Mouse (Mus musculus) gastrocnemius, adult 18-20 months (tissue): ENCODE measurements around the gene Lasp1. TPM values are rescaled to one million over a fixed set of nuclear protein-coding genes. Genes with fewer than 3 reads are reported as not detected.

Source experiments
- DNase-seq: peaks from one replicate; pipeline ENCODE4 v3.0.0; 2021; ENCODE audit warnings: low spot score
- total RNA-seq, 2 experiments: library from RNA; stranded (reverse); gene quantifications; 2 replicates each; pipeline ENCODE4 v1.2.3; 2021

Lasp1 gene
- total RNA-seq, 2 experiments from 2014 or later, result 10.0 to 19.2 TPM

GRCm38 (mm10) chr11:97793165-97793564, 5.6 kb upstream of the Lasp1 start:
- peak; percentile 71 for DNase-seq

- DNase-seq, result peak; percentile 74
Observed at GRCm38 (mm10) chr11:97796910-97797309, 1.9 kb upstream of the Lasp1 start.

- DNase-seq, result peak; percentile 62
Observed at GRCm38 (mm10) chr11:97797369-97798082, 1.3 kb upstream of the Lasp1 start.

GRCm38 (mm10) chr11:97798083-97798435, 741 bp upstream of the Lasp1 start:
- no peak for DNase-seq

GRCm38 (mm10) chr11:97799146-97799993, 570 bp downstream of the Lasp1 start:
- peak; percentile 86 for DNase-seq

GRCm38 (mm10) chr11:97799994-97800690, 1.3 kb downstream of the Lasp1 start:
- DNase-seq, result peak; percentile 59

- no peak for DNase-seq
Observed at GRCm38 (mm10) chr11:97800691-97801408, 2.0 kb downstream of the Lasp1 start.

- peak; percentile 53 for DNase-seq
Observed at GRCm38 (mm10) chr11:97801409-97802193, 2.8 kb downstream of the Lasp1 start.

- DNase-seq, result no peak
Observed at GRCm38 (mm10) chr11:97802194-97802470, 3.3 kb downstream of the Lasp1 start.

- no peak for DNase-seq
Observed at GRCm38 (mm10) chr11:97802495-97802894, 3.7 kb downstream of the Lasp1 start.

- no peak for DNase-seq
Observed at GRCm38 (mm10) chr11:97803847-97804246, 5.0 kb downstream of the Lasp1 start.

- no peak for DNase-seq
Observed at GRCm38 (mm10) chr11:97804841-97805661, 6.3 kb downstream of the Lasp1 start.

- DNase-seq, result no peak
Observed at GRCm38 (mm10) chr11:97805662-97806612, 7.1 kb downstream of the Lasp1 start.

- DNase-seq, result no peak
Observed at GRCm38 (mm10) chr11:97806613-97806964, 7.8 kb downstream of the Lasp1 start.

GRCm38 (mm10) chr11:97807626-97808025, 8.8 kb downstream of the Lasp1 start:
- no peak for DNase-seq

GRCm38 (mm10) chr11:97808093-97808492, 9.3 kb downstream of the Lasp1 start:
- DNase-seq, result peak; percentile 61

GRCm38 (mm10) chr11:97808621-97809234, 9.9 kb downstream of the Lasp1 start:
- peak; percentile 56 for DNase-seq
